Mouse (Mus musculus): Measurements from ENCODE around the gene Rpl31. TPM values are rescaled to one million over a fixed set of nuclear protein-coding genes. Genes with fewer than 3 reads are reported as not detected.

The Rpl31 gene
- polyA plus RNA-seq, 1 experiment: 252 TPM

- H3K4me1 ChIP-seq (ENCODE audit: control insufficient read depth, insufficient read depth, low read length): no peaks in the 10 kb centered on the region
- no peak overlapping the region for H3K27ac ChIP-seq (ENCODE audit: control insufficient read depth, insufficient read depth, low read depth, low read length)
- H3K4me3 ChIP-seq (ENCODE audit: control insufficient read depth, low read depth, low read length): no peak overlapping the region
- TF ChIP-seq POLR2A (IDR thresholded peaks at IDR 0.05; ENCODE audit: control insufficient read depth, low read depth, low read length): no peak
- TF ChIP-seq CTCF (IDR thresholded peaks at IDR 0.05; ENCODE audit: control insufficient read depth, insufficient read depth, insufficient replicate concordance, low read depth, low read length): no peak
- no peaks in the 10 kb centered on the region for H3K36me3 ChIP-seq (ENCODE audit: control insufficient read depth, insufficient read depth, low read length)
- H3K27me3 ChIP-seq (ENCODE audit: control insufficient read depth, insufficient read depth, low read length): no peaks in the 10 kb centered on the region
Observed at GRCm38 (mm10) chr1:39388163-39388562, 20.5 kb downstream of the Rpl31 start.

- Histone ChIP-seq H3K27ac (ENCODE audit: control insufficient read depth, insufficient read depth, low read depth, low read length) (no peak overlapping the region), H3K27me3 (ENCODE audit: control insufficient read depth, insufficient read depth, low read length) (no peaks in the 10 kb centered on the region), H3K36me3 (ENCODE audit: control insufficient read depth, insufficient read depth, low read length) (no peaks in the 10 kb centered on the region), H3K4me3 (ENCODE audit: control insufficient read depth, low read depth, low read length) (no peak overlapping the region), H3K4me1 (ENCODE audit: control insufficient read depth, insufficient read depth, low read length) (no peaks in the 10 kb centered on the region)
- TF ChIP-seq POLR2A (IDR thresholded peaks at IDR 0.05; ENCODE audit: control insufficient read depth, low read depth, low read length) (no peak), CTCF (IDR thresholded peaks at IDR 0.05; ENCODE audit: control insufficient read depth, insufficient read depth, insufficient replicate concordance, low read depth, low read length) (no peak)
Observed at GRCm38 (mm10) chr1:39389338-39389737, 21.7 kb downstream of the Rpl31 start.

GRCm38 (mm10) chr1:39391652-39392051 lies 24.0 kb downstream of the Rpl31 start:
- no peaks in the 10 kb centered on the region for H3K4me1 ChIP-seq (ENCODE audit: control insufficient read depth, insufficient read depth, low read length)
- no peaks in the 10 kb centered on the region for H3K36me3 ChIP-seq (ENCODE audit: control insufficient read depth, insufficient read depth, low read length)
- H3K27ac ChIP-seq (ENCODE audit: control insufficient read depth, insufficient read depth, low read depth, low read length): no peak overlapping the region
- TF ChIP-seq POLR2A (IDR thresholded peaks at IDR 0.05; ENCODE audit: control insufficient read depth, low read depth, low read length) (no peak), CTCF (IDR thresholded peaks at IDR 0.05; ENCODE audit: control insufficient read depth, insufficient read depth, insufficient replicate concordance, low read depth, low read length) (no peak)
- H3K27me3 ChIP-seq (ENCODE audit: control insufficient read depth, insufficient read depth, low read length): no peaks in the 10 kb centered on the region
- no peak overlapping the region for H3K4me3 ChIP-seq (ENCODE audit: control insufficient read depth, low read depth, low read length)

GRCm38 (mm10) chr1:39392189-39392588 lies 24.5 kb downstream of the Rpl31 start:
- TF ChIP-seq POLR2A (IDR thresholded peaks at IDR 0.05; ENCODE audit: control insufficient read depth, low read depth, low read length) (no peak), CTCF (IDR thresholded peaks at IDR 0.05; ENCODE audit: control insufficient read depth, insufficient read depth, insufficient replicate concordance, low read depth, low read length) (peak; percentile 94)
- Histone ChIP-seq H3K27ac (ENCODE audit: control insufficient read depth, insufficient read depth, low read depth, low read length) (no peak overlapping the region), H3K4me1 (ENCODE audit: control insufficient read depth, insufficient read depth, low read length) (no peaks in the 10 kb centered on the region), H3K36me3 (ENCODE audit: control insufficient read depth, insufficient read depth, low read length) (no peaks in the 10 kb centered on the region), H3K27me3 (ENCODE audit: control insufficient read depth, insufficient read depth, low read length) (no peaks in the 10 kb centered on the region), H3K4me3 (ENCODE audit: control insufficient read depth, low read depth, low read length) (no peak overlapping the region)

- H3K4me1 ChIP-seq (ENCODE audit: control insufficient read depth, insufficient read depth, low read length): no peaks in the 10 kb centered on the region
- TF ChIP-seq POLR2A (IDR thresholded peaks at IDR 0.05; ENCODE audit: control insufficient read depth, low read depth, low read length) (no peak), CTCF (IDR thresholded peaks at IDR 0.05; ENCODE audit: control insufficient read depth, insufficient read depth, insufficient replicate concordance, low read depth, low read length) (no peak)
- no peaks in the 10 kb centered on the region for H3K36me3 ChIP-seq (ENCODE audit: control insufficient read depth, insufficient read depth, low read length)
- H3K27ac ChIP-seq (ENCODE audit: control insufficient read depth, insufficient read depth, low read depth, low read length): no peak overlapping the region
- H3K4me3 ChIP-seq (ENCODE audit: control insufficient read depth, low read depth, low read length): no peak overlapping the region
- H3K27me3 ChIP-seq (ENCODE audit: control insufficient read depth, insufficient read depth, low read length): no peaks in the 10 kb centered on the region
Observed at GRCm38 (mm10) chr1:39393217-39393867, 25.7 kb downstream of the Rpl31 start.

- no peak overlapping the region for H3K27ac ChIP-seq (ENCODE audit: control insufficient read depth, insufficient read depth, low read depth, low read length)
Observed at GRCm38 (mm10) chr1:39394096-39394495, 26.5 kb downstream of the Rpl31 start.

GRCm38 (mm10) chr1:39394650-39395049 lies 27.0 kb downstream of the Rpl31 start:
- H3K27ac ChIP-seq (ENCODE audit: control insufficient read depth, insufficient read depth, low read depth, low read length): no peak overlapping the region
- H3K36me3 ChIP-seq (ENCODE audit: control insufficient read depth, insufficient read depth, low read length): no peaks in the 10 kb centered on the region
- H3K4me3 ChIP-seq (ENCODE audit: control insufficient read depth, low read depth, low read length): no peak overlapping the region
- TF ChIP-seq POLR2A (IDR thresholded peaks at IDR 0.05; ENCODE audit: control insufficient read depth, low read depth, low read length): no peak
- no peak for TF ChIP-seq CTCF (IDR thresholded peaks at IDR 0.05; ENCODE audit: control insufficient read depth, insufficient read depth, insufficient replicate concordance, low read depth, low read length)
- no peaks in the 10 kb centered on the region for H3K27me3 ChIP-seq (ENCODE audit: control insufficient read depth, insufficient read depth, low read length)
- H3K4me1 ChIP-seq (ENCODE audit: control insufficient read depth, insufficient read depth, low read length): no peaks in the 10 kb centered on the region

More at GRCm38 (mm10) chr1:39394096-39394495, 26.5 kb downstream of the Rpl31 start:
- no peak for TF ChIP-seq POLR2A (IDR thresholded peaks at IDR 0.05; ENCODE audit: control insufficient read depth, low read depth, low read length)
- TF ChIP-seq CTCF (IDR thresholded peaks at IDR 0.05; ENCODE audit: control insufficient read depth, insufficient read depth, insufficient replicate concordance, low read depth, low read length): no peak
- Histone ChIP-seq H3K36me3 (ENCODE audit: control insufficient read depth, insufficient read depth, low read length) (no peaks in the 10 kb centered on the region), H3K27me3 (ENCODE audit: control insufficient read depth, insufficient read depth, low read length) (no peaks in the 10 kb centered on the region), H3K4me1 (ENCODE audit: control insufficient read depth, insufficient read depth, low read length) (no peaks in the 10 kb centered on the region), H3K4me3 (ENCODE audit: control insufficient read depth, low read depth, low read length) (no peak overlapping the region)
